Mouse (Mus musculus) 3T3-L1 (cell line): Measurements from ENCODE around the gene R3hdm2.
A peak's percentile ranks its signal among the peaks of the same experiment; 100 is the strongest.

Source experiments
- DNase-seq: peaks from one replicate; pipeline ENCODE4 v3.0.0-alpha.2; 2015; ENCODE audit warnings: low read depth, low spot score

Gene R3hdm2

DNA sequence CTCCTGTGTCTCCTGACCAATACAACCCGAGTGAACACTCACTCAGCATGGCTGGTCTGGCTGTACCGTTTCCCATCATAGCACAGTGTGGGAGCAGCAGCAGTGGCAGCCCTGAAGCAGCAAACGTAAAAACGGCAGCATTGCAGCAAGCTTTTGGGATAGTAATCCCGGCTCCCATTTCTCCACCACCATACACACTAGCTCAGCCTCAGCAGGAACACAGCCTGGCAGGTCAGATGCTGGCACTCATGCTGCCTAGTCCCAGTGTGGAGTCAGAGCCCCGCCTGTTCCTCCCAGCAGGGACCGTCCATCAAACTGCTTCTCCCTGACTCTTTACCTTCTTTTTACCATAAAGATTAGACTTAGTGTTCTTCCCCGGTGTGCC lies 111.0 kb downstream of the R3hdm2 start:
- DNase-seq, result no peak

- no peak for DNase-seq
Observed at GRCm38 (mm10) chr10:127492118-127492517, 112.0 kb downstream of the R3hdm2 start.

DNA sequence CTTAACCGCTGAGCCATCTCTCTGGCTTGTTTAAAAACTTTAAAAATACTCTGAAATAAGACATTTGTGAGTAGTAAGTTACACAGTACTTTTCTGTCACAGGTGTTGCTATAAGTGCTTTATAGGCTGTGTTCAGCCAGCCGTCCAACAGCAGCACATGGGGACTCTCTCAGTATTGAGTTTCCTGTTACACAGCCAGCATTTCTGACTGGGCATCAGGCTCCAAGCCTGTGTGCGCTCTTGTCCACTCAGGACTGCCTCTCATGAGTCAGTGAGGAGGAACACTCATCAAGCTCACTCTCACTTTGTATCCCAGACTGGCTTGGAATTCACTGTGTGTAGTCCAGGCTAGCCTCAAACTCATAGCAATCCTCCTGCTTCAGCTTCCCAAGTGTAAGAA lies 116.0 kb downstream of the R3hdm2 start:
- no peak for DNase-seq

DNA sequence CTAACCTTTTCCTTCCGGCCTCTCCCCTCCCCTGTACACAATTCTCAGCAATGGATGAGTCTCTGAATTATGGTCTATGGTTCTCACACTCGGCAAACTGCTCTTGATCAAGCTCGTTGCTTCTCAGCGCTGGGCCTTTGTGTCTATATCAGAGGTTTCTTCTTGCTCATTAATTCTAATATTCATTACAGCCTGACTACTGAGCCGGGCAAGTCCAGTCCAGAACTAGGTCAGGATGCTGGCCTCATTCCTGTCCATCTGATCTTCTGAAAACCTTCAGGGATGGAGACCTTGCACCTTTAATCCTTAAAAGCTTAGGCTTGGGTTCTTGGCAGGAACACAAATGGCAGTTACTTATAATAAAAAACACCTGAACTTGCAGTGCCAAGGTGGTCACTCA lies 119.4 kb downstream of the R3hdm2 start:
- no peak for DNase-seq

DNA sequence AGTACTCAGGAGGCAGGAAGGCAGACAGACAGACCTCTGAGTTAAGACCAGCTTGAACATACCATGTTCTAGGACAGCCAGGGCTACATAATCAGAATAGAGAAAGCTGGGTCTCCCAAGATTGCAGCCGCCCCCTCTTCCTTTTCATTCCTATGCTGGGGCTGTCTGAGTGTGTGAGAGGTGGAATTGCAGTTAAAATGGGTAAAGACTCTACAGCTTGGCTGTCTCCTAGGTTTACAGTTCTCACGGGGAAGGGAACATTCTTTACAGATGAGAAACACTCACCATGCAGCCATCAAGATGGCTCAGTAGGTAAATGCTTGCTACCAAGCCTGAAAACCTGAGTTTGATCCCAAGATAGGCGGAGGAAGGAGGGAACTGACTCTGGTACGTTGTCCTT lies 119.9 kb downstream of the R3hdm2 start:
- DNase-seq, result peak; percentile 59

GRCm38 (mm10) chr10:127500894-127501893 lies 121.1 kb downstream of the R3hdm2 start, which contains the start of gene Stac3:
Stac3 (plus strand) TSS chr10:127501686.
- peak; percentile 74 for DNase-seq

- DNase-seq, result peak; percentile 30
Observed at GRCm38 (mm10) chr10:127508239-127508638, 128.1 kb downstream of the R3hdm2 start.

GRCm38 (mm10) chr10:127509051-127509836 lies 129.1 kb downstream of the R3hdm2 start:
- peak; percentile 66 for DNase-seq

- DNase-seq, result no peak
Observed at GRCm38 (mm10) chr10:127509837-127510701, 129.9 kb downstream of the R3hdm2 start.

- DNase-seq, result no peak
Observed at GRCm38 (mm10) chr10:127510895-127511617, 130.9 kb downstream of the R3hdm2 start.

DNA sequence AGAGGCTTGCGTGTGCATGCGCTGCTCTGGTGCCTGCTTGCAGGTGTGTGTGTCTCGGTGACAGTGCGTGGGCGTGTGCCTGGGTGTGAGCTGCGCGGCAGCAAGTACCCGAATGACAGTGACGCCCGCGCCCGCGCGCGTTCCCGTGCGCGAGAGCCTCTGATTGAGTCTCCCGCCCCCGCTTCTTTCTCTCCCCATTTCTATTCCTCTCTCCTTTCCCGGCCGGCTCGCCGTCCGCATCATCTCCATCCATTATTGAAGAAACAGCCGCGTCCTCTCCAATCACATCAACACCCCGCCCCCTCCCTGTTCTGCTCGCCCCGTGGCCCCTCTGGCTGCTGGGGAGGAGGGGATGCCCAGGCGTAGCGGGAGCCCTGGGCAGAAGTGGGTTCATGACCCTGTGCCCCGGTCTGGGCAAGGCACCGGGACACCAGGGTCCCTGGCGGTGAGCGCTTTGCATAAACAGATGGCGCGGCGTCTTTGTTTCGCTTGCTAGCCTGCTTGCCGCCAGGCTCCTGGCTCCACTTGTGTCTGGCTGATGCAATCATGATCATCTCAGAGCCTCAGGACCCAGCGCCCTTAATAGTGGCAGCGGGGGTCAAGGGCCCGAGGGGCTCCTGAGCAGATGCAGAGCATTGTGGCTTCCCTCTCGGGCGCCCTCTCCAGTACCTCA lies 131.6 kb downstream of the R3hdm2 start:
- peak; percentile 63 for DNase-seq

GRCm38 (mm10) chr10:127512307-127512666 lies 132.2 kb downstream of the R3hdm2 start:
- DNase-seq, result no peak

DNA sequence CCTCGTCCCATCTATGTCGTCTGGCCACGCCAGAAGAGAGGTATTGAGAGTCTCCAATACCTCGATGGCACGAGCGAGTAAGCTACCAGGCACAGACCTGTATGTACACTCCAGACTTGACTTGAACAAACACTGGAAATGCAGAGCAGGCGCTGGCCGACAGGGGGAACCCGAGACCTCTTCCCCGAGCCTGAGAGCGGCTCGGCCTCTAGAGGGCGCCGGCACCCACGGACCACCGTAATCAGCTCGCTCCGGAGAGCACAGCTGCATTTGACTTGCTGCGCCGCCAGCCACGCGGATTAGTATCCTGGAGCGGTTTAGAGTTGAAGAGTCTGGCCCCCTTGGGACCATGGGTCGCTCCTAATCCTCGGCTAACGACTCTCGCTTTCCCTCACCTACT lies 132.7 kb downstream of the R3hdm2 start:
- peak; percentile 92 for DNase-seq

DNA sequence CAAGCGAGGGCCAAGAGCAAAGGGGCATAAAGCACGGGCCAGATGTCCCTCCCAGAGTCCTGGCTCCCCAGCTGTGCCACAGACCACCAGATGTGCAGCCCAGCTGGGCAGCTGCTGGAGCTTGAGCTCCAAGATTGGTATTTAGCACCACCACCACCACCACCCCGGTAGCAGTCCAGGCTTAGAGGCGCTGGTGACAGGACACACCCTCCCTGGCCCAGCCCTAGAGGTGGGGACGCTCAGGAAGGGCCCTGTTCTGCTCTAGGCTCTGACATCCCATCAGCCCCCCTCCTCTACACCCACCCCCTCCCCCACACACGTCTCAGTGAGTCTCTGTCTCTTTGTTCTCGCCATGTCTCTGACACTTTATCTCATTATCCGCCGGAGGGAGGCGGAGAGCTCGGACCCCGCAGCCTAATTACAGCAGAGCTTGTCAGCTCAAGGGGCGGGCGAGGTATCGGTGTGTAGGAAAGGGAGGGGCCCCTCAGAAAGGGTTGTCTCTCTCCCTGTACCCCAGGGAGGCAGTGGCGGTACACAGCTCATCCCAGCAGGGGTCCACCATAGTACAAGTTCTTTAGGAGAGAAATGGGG lies 133.5 kb downstream of the R3hdm2 start:
- peak; percentile 28 for DNase-seq

DNA sequence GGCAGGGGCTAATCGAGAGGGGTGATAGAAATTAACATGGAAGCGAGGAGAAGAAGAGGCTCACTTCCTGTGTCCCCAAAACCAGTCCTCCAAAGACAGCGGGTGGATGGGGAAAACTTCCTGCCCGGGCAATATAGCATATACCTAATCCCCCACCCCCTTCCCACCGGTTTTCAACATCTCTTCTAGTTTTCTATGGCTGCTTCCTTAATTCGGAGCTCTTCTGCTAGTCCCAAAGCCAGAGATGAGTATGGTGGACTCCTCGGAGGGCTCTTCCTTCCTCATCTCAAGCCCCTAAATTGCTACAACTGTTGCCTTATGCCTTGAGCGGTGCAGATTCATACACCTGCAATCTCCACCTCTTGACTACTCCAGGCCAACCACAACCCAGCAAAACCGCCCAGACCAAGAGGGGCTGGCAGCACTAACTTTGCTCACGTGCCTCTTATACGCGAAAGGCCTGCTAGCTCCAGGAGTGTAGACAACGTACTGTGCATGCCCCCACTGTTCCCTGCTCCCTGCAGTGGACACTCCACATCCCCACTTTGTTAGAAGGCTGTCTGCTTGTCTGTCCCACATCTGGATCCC lies 134.1 kb downstream of the R3hdm2 start:
- DNase-seq, result no peak

DNA sequence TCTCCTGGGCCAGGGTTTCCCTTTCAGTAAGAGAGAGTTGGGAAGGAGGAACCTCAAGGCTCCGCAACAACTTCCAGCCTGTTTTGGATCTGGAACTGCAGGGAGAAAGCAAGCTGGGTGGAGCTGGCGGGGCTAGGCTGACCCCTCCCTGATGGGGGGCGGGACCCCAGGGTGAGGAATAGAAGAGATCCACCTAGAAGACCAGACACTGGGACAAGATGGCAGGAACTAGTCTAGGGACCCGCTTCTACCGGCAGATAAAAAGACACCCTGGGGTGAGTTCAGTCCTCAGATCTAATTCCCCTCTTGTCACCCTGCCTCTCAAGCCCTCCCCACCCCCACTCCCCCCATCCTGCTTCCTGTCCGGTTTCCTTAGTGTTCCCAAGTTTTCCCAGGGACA lies 134.6 kb downstream of the R3hdm2 start, which contains the start of gene Ndufa4l2:
Gene Ndufa4l2 (plus strand): TSS at position 204 of the 400 bp plus-strand sequence.
- DNase-seq, result no peak

DNA sequence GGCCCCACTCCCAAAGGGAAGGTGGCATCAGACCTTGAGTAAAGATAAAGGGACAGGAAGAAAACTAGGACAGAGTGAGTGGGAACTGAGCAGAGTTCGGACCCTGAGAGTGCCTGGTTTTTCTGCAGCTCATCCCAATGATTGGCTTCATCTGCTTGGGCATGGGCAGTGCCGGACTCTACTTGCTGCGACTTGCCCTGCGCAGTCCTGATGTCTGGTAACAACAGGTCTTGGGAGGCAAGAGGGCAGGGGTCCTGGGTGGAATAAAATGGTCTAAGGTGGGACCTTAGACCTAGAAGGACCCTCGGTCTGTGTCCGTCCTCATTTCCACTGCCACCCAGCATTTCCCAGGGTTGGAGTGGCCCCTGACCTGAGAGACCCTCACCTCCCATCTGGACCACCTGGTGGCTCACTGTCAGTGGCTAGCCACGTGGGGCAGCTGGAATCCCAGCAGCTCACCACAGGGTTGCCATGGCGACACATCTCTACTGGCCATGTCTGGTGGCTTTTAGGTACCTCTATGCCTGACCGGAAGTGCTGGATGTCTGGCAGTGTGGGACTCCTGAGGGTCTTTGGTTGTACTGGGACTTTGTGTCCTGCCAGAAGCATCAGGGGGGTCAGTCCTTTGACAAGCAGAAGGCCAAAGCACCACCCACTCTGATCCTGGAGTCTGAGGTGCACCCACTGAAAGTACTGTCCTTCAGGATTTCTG lies 135.3 kb downstream of the R3hdm2 start:
- DNase-seq, result no peak

DNA sequence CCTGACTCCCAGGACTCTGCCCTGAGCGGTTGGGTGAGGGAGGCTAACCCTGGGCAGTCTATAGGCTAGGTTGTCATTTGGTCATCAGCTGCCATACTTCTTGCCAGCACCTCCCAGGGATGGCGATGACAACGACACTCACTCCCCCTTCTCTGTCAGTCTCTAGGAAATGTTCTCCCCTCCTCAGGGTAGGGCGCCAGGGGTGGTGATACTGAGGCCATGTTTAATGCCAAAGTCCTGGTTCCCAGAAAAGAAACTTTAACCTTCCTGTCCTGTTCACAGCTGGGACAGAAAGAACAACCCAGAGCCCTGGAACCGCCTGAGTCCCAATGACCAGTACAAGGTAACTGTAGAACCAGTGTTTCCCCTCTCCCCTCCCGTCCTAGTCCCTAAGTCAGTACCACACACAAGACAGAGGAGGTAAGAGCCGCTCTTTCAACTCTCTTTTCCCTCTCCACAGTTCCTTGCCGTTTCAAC lies 135.9 kb downstream of the R3hdm2 start:
- DNase-seq, result no peak
